Mouse (Mus musculus): ENCODE results near the gene Ecpas. TPM values are rescaled to one million over a fixed set of nuclear protein-coding genes. Genes with fewer than 3 reads are reported as not detected.

Gene Ecpas
- total and polyA plus RNA-seq, 2 experiments from 2014 or later = 22.5 to 81.6 TPM

- Histone ChIP-seq H3K4me1 (ENCODE audit: insufficient read depth) (no peaks in the 10 kb centered on the region), H3K9ac (peak overlapping the region; percentile 95), H3K27ac (ENCODE audit: low read depth, low read length) (peak overlapping the region; percentile 98), H3K4me2 (ENCODE audit: low read depth) (peak overlapping the region; percentile 78), H3K36me3 (ENCODE audit: insufficient read depth) (no peaks in the 10 kb centered on the region), H3K9me3 (ENCODE audit: low read length) (no peaks in the 10 kb centered on the region), H3K4me3 (ENCODE audit: low read depth, low read length) (peak overlapping the region; percentile 93), H3K27me3 (ENCODE audit: insufficient read depth, low read length) (no peaks in the 10 kb centered on the region)
- WGBS = 1% methylated on average over 56 of the region's 56 CpGs
- ATAC-seq (peak; percentile 73), DNase-seq (peak; percentile 80)
- TF ChIP-seq CTCF (IDR thresholded peaks at IDR 0.05; ENCODE audit: low read depth) = no peak
Measured at GRCm38 (mm10) chr4:58911069-58911830, 1.3 kb downstream of the Ecpas start.

- H3K9me3 ChIP-seq (ENCODE audit: low read length) = no peaks in the 10 kb centered on the region
- H3K4me1 ChIP-seq (ENCODE audit: insufficient read depth) = no peaks in the 10 kb centered on the region
- peak overlapping the region; percentile 95 for H3K9ac ChIP-seq
- 30% methylated on average over 16 of the region's 16 CpGs for WGBS
- peak overlapping the region; percentile 78 for H3K4me2 ChIP-seq (ENCODE audit: low read depth)
- H3K4me3 ChIP-seq (ENCODE audit: low read depth, low read length) = peak overlapping the region; percentile 93
- no peak for TF ChIP-seq CTCF (IDR thresholded peaks at IDR 0.05; ENCODE audit: low read depth)
- no peaks in the 10 kb centered on the region for H3K27me3 ChIP-seq (ENCODE audit: insufficient read depth, low read length)
- peak overlapping the region; percentile 98 for H3K27ac ChIP-seq (ENCODE audit: low read depth, low read length)
- DNase-seq (no peak), ATAC-seq (no peak)
- H3K36me3 ChIP-seq (ENCODE audit: insufficient read depth) = no peaks in the 10 kb centered on the region
Measured at GRCm38 (mm10) chr4:58910175-58911068, 2.1 kb downstream of the Ecpas start.

DNA sequence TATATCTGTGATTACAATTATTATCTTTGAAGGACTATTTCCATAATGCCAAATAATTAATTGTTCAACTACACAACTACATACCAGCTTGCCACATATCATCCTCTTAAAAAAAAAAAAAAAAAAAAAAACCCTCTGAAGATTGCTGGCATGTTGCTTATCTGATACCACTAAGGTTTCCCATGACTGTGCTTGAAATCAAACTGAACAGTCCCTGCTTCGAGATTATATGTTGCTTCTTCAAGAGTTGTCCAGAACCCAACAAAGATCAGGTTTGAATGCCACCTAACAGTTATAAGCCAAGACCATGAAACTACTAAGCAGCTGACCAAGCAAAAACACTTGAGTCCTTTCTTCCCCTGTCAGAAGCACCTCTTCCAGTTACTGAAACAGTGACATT, 5.1 kb downstream of the Ecpas start:
- Histone ChIP-seq H3K9ac (no peak overlapping the region), H3K27me3 (ENCODE audit: insufficient read depth, low read length) (no peaks in the 10 kb centered on the region), H3K36me3 (ENCODE audit: insufficient read depth) (no peaks in the 10 kb centered on the region), H3K9me3 (ENCODE audit: low read length) (no peaks in the 10 kb centered on the region), H3K4me1 (ENCODE audit: insufficient read depth) (no peaks in the 10 kb centered on the region), H3K4me2 (ENCODE audit: low read depth) (no peak overlapping the region), H3K27ac (ENCODE audit: low read depth, low read length) (no peak overlapping the region), H3K4me3 (ENCODE audit: low read depth, low read length) (no peak overlapping the region)
- no peak for TF ChIP-seq CTCF (IDR thresholded peaks at IDR 0.05; ENCODE audit: low read depth)
- ATAC-seq = no peak
- DNase-seq = no peak
- 94% methylated on average over 1 of the region's 1 CpGs for WGBS

DNA sequence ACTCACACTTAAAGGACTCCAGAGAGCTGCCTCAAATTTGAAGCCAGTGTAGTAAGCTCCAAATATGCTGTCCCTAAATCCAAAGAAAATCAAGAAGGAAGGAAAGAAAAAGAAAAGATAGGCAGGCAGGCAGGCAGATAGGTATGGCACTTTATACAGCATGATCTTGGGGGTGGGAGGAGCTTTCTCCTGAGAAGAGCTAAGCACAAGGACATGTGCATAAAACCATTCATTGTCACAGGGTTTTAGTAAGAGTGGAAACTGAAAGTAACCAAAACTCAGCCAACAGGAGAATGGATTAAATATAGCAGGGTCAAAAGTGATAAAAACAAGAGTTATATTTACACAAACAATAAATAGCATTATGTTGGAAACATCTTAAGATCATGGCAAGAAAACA, 14.2 kb downstream of the Ecpas start:
- Histone ChIP-seq H3K27me3 (ENCODE audit: insufficient read depth, low read length) (no peaks in the 10 kb centered on the region), H3K36me3 (ENCODE audit: insufficient read depth) (no peaks in the 10 kb centered on the region), H3K4me1 (ENCODE audit: insufficient read depth) (no peaks in the 10 kb centered on the region), H3K4me3 (ENCODE audit: low read depth, low read length) (no peak overlapping the region), H3K9me3 (ENCODE audit: low read length) (no peaks in the 10 kb centered on the region), H3K4me2 (ENCODE audit: low read depth) (no peak overlapping the region), H3K27ac (ENCODE audit: low read depth, low read length) (no peak overlapping the region), H3K9ac (no peak overlapping the region)
- no peak for DNase-seq
- no peak for TF ChIP-seq CTCF (IDR thresholded peaks at IDR 0.05; ENCODE audit: low read depth)
- no peak for ATAC-seq

GRCm38 (mm10) chr4:58897436-58897835, 15.1 kb downstream of the Ecpas start:
- Histone ChIP-seq H3K36me3 (ENCODE audit: insufficient read depth) (no peaks in the 10 kb centered on the region), H3K9me3 (ENCODE audit: low read length) (no peaks in the 10 kb centered on the region), H3K4me1 (ENCODE audit: insufficient read depth) (no peaks in the 10 kb centered on the region), H3K4me3 (ENCODE audit: low read depth, low read length) (no peak overlapping the region), H3K4me2 (ENCODE audit: low read depth) (no peak overlapping the region), H3K27me3 (ENCODE audit: insufficient read depth, low read length) (no peaks in the 10 kb centered on the region), H3K27ac (ENCODE audit: low read depth, low read length) (no peak overlapping the region), H3K9ac (no peak overlapping the region)
- WGBS = 73% methylated on average over 4 of the region's 4 CpGs
- no peak for ATAC-seq
- TF ChIP-seq CTCF (IDR thresholded peaks at IDR 0.05; ENCODE audit: low read depth) = no peak
- DNase-seq = no peak

DNA sequence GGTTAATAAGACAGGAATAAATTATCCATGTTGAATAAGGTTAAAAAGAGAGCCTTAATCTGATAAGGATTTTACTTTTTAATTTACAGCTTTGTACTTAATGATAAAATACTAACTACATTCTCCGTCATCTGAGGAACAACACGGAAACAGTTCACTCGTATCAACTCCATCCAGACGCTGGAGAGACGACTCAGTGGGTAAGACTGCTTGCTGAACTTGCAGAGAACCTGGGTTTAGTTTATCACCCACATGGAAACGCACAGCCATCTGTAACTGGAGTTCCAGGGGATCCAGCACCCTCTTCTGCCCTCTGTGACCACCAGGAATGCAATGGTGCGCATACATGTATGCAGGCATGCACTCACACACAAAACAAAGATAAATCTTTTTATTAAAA, 18.1 kb downstream of the Ecpas start:
- Histone ChIP-seq H3K9ac (no peak overlapping the region), H3K4me1 (ENCODE audit: insufficient read depth) (no peaks in the 10 kb centered on the region), H3K36me3 (ENCODE audit: insufficient read depth) (no peaks in the 10 kb centered on the region), H3K4me2 (ENCODE audit: low read depth) (no peak overlapping the region), H3K27me3 (ENCODE audit: insufficient read depth, low read length) (no peaks in the 10 kb centered on the region), H3K27ac (ENCODE audit: low read depth, low read length) (no peak overlapping the region), H3K4me3 (ENCODE audit: low read depth, low read length) (no peak overlapping the region), H3K9me3 (ENCODE audit: low read length) (no peaks in the 10 kb centered on the region)
- 90% methylated on average over 7 of the region's 7 CpGs for WGBS
- DNase-seq (no peak), ATAC-seq (no peak)
- no peak for TF ChIP-seq CTCF (IDR thresholded peaks at IDR 0.05; ENCODE audit: low read depth)

Measured in forebrain, postnatal 0 days (tissue).